Mouse (Mus musculus) heart, embryonic 12.5 days (tissue): ENCODE measurements around the gene Bsg. TPM values are rescaled to one million over a fixed set of nuclear protein-coding genes. Genes with fewer than 3 reads are reported as not detected.

Experiments
- ATAC-seq: fragments of 200-750 bp; cut with Nextera tagmentation; 2 replicates; pipeline ENCODE4 v1.8.0; 2017; ENCODE audit warnings: moderate TSS enrichment, moderate library complexity; ENCODE audit not compliant: insufficient number of reproducible peaks, low FRiP score
- H3K27ac ChIP-seq: fragments of 300-500 bp; sonication (generic); 2 replicates; pipeline ENCODE4 v1.5.1; 2016; ENCODE audit warnings: mild to moderate bottlenecking, moderate library complexity; ENCODE audit not compliant: poor library complexity, severe bottlenecking
- H3K27me3 ChIP-seq: fragments of 300-500 bp; sonication (generic); replicated peaks from 2 replicates; pipeline ENCODE4 v1.6.1; 2016; ENCODE audit warnings: mild to moderate bottlenecking, moderate library complexity
- H3K36me3 ChIP-seq: fragments of 300-500 bp; sonication (generic); 2 replicates; pipeline ENCODE4 v1.6.1; 2016; ENCODE audit warnings: mild to moderate bottlenecking, moderate library complexity
- H3K4me1 ChIP-seq: fragments of 300-500 bp; sonication (generic); replicated peaks from 2 replicates; pipeline ENCODE4 v1.6.1; 2016; ENCODE audit warnings: mild to moderate bottlenecking
- H3K4me2 ChIP-seq: fragments of 300-500 bp; sonication (generic); 2 replicates; pipeline ENCODE4 v1.6.1; 2016; ENCODE audit warnings: mild to moderate bottlenecking, moderate library complexity
- H3K4me3 ChIP-seq: fragments of 300-500 bp; sonication (generic); 2 replicates; pipeline ENCODE4 v1.5.1; 2016; ENCODE audit warnings: mild to moderate bottlenecking
- H3K9ac ChIP-seq: fragments of 300-500 bp; sonication (generic); 2 replicates; pipeline ENCODE4 v1.6.1; 2016; ENCODE audit warnings: mild to moderate bottlenecking, moderate library complexity
- H3K9me3 ChIP-seq: fragments of 300-500 bp; sonication (generic); replicated peaks from 2 replicates; pipeline ENCODE4 v1.6.1; 2016; ENCODE audit warnings: mild to moderate bottlenecking, moderate library complexity
- WGBS: fragments of 180-500 bp; shearing (Covaris S2); methylation state at CpG from one replicate; pipeline ENCODE4 v1.1.7; 2016; 5-methylcytosine and 5-hydroxymethylcytosine counted together
- polyA plus RNA-seq: library from polyadenylated mRNA; unstranded; fragments of >200 nt; fragmentation: Nextera tagmentation; extraction: Ambion mirVana; gene quantifications from 2 replicates; pipeline ENCODE4 v1.2.1, GENCODE M21; 2016

Gene Bsg
- polyA plus RNA-seq, 1 experiment from 2014 or later, result 1,289 TPM

DNA sequence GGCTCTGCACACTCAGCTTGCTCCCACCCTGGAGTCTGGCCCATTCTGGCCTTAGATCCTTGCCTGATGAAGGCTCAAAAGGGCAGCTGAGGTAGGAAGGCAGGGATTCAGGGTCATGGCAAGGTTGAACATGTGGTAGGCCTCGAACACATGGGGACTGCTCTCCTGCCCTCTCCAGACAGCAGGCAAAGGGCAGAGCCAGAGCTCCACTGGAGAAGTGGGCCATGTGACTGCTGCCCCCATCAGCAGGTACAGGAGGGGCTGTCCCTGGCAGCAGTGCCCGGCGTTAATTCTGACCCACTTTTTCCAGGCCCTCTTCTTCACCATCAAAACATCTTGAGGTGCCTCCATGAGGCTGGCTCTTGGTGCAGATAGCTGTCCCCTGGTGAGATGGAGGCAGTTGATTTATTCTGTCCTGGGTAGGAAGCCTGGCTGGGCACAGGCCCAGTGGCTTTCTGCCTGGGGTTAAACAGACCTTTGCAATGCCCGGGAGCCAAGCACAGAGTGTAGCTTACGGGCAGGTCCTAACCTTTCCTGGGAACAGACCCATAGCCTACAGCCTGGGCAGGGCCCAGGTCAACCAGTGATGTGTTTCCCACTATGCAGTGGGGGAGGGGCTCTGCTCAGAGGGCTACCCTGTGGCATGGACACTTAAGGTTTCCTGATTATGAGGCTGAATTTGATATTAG lies 2.3 kb downstream of the Bsg start:
- WGBS, result 62% methylated on average over 5 of the region's 5 CpGs
- H3K36me3 ChIP-seq, result peaks cover 47% of the 10 kb centered on the region
- peak overlapping the region; percentile 96 for H3K9ac ChIP-seq
- H3K27me3 ChIP-seq, result no peaks in the 10 kb centered on the region
- H3K9me3 ChIP-seq, result no peaks in the 10 kb centered on the region
- peak overlapping the region; percentile 75 for H3K4me3 ChIP-seq
- H3K4me1 ChIP-seq, result peaks cover 65% of the 10 kb centered on the region
- H3K27ac ChIP-seq, result peak overlapping the region; percentile 86
- H3K4me2 ChIP-seq, result peak overlapping the region; percentile 98
- no peak for ATAC-seq

DNA sequence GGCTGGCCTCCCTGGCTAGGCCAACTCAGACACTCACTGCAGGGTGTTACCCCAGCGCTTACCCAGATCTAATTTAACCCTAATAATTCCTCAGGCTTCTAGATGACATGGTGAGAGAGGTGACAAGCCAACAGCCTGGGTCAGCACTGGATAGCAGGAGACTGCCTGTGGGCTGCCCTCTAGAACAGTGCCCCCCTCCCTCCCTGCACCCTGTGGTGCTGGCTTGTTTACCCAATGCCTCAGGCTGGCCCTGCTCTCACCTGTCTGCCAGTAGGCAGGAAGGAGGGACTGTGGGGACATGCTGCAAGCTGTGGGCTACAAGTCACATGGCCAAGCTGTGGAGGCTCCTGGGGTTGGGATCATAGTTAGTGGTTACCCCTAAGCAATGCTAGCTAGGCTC lies 2.9 kb downstream of the Bsg start:
- H3K4me3 ChIP-seq, result peak overlapping the region; percentile 75; the same call in 1 of the 2 replicates
- H3K9ac ChIP-seq, result peak overlapping the region; percentile 96
- H3K4me1 ChIP-seq, result peaks cover 61% of the 10 kb centered on the region
- 74% methylated on average over 1 of the region's 1 CpGs for WGBS
- peaks cover 53% of the 10 kb centered on the region for H3K36me3 ChIP-seq
- ATAC-seq, result no peak
- H3K9me3 ChIP-seq, result no peaks in the 10 kb centered on the region
- H3K27me3 ChIP-seq, result no peaks in the 10 kb centered on the region
- peak overlapping the region; percentile 98 for H3K4me2 ChIP-seq
- H3K27ac ChIP-seq, result no peak overlapping the region

GRCm38 (mm10) chr10:79707759-79708158 lies 3.5 kb downstream of the Bsg start:
- WGBS, result 44% methylated on average over 4 of the region's 4 CpGs
- Histone ChIP-seq H3K4me3 (no peak overlapping the region), H3K9me3 (no peaks in the 10 kb centered on the region), H3K9ac (no peak overlapping the region), H3K4me1 (peaks cover 67% of the 10 kb centered on the region), H3K27ac (no peak overlapping the region), H3K36me3 (peaks cover 53% of the 10 kb centered on the region), H3K4me2 (peak overlapping the region; percentile 98), H3K27me3 (no peaks in the 10 kb centered on the region)
- ATAC-seq, result no peak

DNA sequence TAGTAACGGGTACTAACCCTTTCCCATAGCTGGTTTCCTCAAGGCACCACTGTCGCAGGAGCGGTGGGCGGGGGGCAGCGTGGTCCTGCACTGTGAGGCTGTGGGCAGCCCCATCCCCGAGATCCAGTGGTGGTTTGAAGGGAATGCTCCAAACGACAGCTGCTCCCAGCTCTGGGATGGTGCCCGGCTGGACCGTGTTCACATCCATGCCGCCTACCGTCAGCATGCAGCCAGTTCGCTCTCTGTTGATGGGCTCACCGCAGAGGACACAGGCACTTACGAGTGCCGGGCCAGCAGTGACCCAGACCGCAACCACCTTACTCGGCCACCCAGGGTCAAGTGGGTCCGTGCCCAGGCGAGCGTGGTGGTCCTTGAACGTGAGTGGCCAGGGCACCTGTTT lies 4.4 kb downstream of the Bsg start:
- Histone ChIP-seq H3K4me3 (peak overlapping the region; percentile 7; the same call in 1 of the 2 replicates), H3K4me1 (peaks cover 69% of the 10 kb centered on the region), H3K27ac (peak overlapping the region; percentile 73), H3K9ac (peak overlapping the region; percentile 39), H3K4me2 (peak overlapping the region; percentile 45), H3K9me3 (no peaks in the 10 kb centered on the region), H3K27me3 (no peaks in the 10 kb centered on the region), H3K36me3 (peaks cover 53% of the 10 kb centered on the region)
- 70% methylated on average over 21 of the region's 21 CpGs for WGBS
- ATAC-seq, result no peak

DNA sequence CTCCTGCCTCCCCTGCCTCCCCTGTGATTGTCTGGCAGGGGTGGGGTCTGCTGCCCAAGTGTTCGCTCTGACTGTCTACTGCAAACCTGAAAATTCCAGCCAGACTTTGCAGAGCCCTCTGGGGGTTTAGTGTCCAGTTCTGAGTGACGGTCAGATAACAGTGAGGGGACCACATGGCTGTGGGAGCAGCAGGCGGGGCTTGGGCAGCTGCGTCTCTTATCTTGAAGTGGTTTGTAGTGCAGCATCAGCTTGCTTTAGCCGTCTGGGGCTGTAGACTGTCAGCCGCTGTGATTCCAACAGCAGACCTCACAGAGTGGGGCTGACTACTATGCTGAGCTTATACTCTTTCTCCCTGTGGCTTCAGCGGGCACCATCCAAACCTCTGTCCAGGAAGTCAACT lies 5.0 kb downstream of the Bsg start:
- WGBS, result 16% methylated on average over 7 of the region's 7 CpGs
- H3K27ac ChIP-seq, result peak overlapping the region; percentile 73

GRCm38 (mm10) chr10:79712029-79712428 lies 7.7 kb downstream of the Bsg start:
- no peak overlapping the region for H3K4me2 ChIP-seq
- WGBS, result 82% methylated on average over 1 of the region's 1 CpGs
- H3K4me1 ChIP-seq, result peaks cover 57% of the 10 kb centered on the region
- no peak overlapping the region for H3K27ac ChIP-seq
- no peaks in the 10 kb centered on the region for H3K9me3 ChIP-seq
- H3K4me3 ChIP-seq, result no peak overlapping the region
- H3K36me3 ChIP-seq, result peaks cover 45% of the 10 kb centered on the region
- H3K9ac ChIP-seq, result no peak overlapping the region
- no peak for ATAC-seq
- peaks cover 31% of the 10 kb centered on the region for H3K27me3 ChIP-seq

More for the DNA sequence above, 5.0 kb downstream of the Bsg start:
- Histone ChIP-seq H3K36me3 (peaks cover 53% of the 10 kb centered on the region), H3K4me3 (peak overlapping the region; percentile 7; the same call in 1 of the 2 replicates), H3K4me2 (peak overlapping the region; percentile 45), H3K27me3 (peaks cover 5% of the 10 kb centered on the region; the same call in 1 of the 2 replicates), H3K9me3 (no peaks in the 10 kb centered on the region), H3K9ac (0 out of 2 replicates have a peak overlapping the region, but pooled peaks have one; percentile 2), H3K4me1 (peaks cover 69% of the 10 kb centered on the region)
- peak; percentile 22; the same call in 1 of the 2 replicates for ATAC-seq

- peaks cover 57% of the 10 kb centered on the region for H3K4me1 ChIP-seq
- ATAC-seq, result peak; percentile 76
- 14% methylated on average over 4 of the region's 6 CpGs for WGBS
These were observed 8.3 kb downstream of the Bsg start for GRCm38 (mm10) chr10:79712499-79713126.

DNA sequence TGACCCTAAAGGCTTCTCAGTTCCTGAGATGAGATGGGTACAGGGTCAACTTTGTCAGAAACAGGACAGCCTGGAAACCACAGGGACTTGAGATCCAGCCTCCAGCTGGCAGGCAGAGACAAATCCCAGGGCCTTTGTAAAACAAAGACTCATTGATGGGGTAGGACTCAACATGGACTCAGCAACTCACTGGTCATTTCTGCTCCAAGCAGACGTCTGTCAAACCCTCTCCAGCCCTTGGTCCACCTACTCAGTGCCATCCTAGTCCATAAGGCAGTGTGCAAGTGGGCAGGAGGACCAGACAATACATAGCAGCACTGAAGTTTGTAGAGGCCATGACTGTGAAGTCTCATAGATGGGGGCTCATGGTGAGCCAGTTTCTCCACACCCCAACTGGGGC lies 8.9 kb downstream of the Bsg start:
- H3K4me3 ChIP-seq, result no peak overlapping the region
- no peaks in the 10 kb centered on the region for H3K9me3 ChIP-seq
- peaks cover 39% of the 10 kb centered on the region for H3K36me3 ChIP-seq
- H3K4me2 ChIP-seq, result no peak overlapping the region
- H3K27ac ChIP-seq, result no peak overlapping the region
- WGBS, result 37% methylated on average over 1 of the region's 1 CpGs
- H3K9ac ChIP-seq, result no peak overlapping the region
- H3K4me1 ChIP-seq, result peaks cover 54% of the 10 kb centered on the region
- ATAC-seq, result no peak
- peaks cover 43% of the 10 kb centered on the region for H3K27me3 ChIP-seq

More at GRCm38 (mm10) chr10:79712499-79713126, 8.3 kb downstream of the Bsg start:
- no peaks in the 10 kb centered on the region for H3K9me3 ChIP-seq
- peaks cover 37% of the 10 kb centered on the region for H3K27me3 ChIP-seq
- no peak overlapping the region for H3K9ac ChIP-seq
- H3K27ac ChIP-seq, result no peak overlapping the region
- H3K4me3 ChIP-seq, result no peak overlapping the region
- H3K36me3 ChIP-seq, result peaks cover 40% of the 10 kb centered on the region
- no peak overlapping the region for H3K4me2 ChIP-seq

GRCm38 (mm10) chr10:79714996-79715395 lies 10.7 kb downstream of the Bsg start:
- no peak overlapping the region for H3K9ac ChIP-seq
- 69% methylated on average over 4 of the region's 4 CpGs for WGBS
- H3K4me3 ChIP-seq, result no peak overlapping the region
- H3K4me1 ChIP-seq, result peaks cover 35% of the 10 kb centered on the region
- H3K4me2 ChIP-seq, result no peak overlapping the region
- H3K9me3 ChIP-seq, result no peaks in the 10 kb centered on the region
- ATAC-seq, result no peak
- H3K36me3 ChIP-seq, result peaks cover 22% of the 10 kb centered on the region
- H3K27ac ChIP-seq, result no peak overlapping the region
- peaks cover 61% of the 10 kb centered on the region for H3K27me3 ChIP-seq

DNA sequence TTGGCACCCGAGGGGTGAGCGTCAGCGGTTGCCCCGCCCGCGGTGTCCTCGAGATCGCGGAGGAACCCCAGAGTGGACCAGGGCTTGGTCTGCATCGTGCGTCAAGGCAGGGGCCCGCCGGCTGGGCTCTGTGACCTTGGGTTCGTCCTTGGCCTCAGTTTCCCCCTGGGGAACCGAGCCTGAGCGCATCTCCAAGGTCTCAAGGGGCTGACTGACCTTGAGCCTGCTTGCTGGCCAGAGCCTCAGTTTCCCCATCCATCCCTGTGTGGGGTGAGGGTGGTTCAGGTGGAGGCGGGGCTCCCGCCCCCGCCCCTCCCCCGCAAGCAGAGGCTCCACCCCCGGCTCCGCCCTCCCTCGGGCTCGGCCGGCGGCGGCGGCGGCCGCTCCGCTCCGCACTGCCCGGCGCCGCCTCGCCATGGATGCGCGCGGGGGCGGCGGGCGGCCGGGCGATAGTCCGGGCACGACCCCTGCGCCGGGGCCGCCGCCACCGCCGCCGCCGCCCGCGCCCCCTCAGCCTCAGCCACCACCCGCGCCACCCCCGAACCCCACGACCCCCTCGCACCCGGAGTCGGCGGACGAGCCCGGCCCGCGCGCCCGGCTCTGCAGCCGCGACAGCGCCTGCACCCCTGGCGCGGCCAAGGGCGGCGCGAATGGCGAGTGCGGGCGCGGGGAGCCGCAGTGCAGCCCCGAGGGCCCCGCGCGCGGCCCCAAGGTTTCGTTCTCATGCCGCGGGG lies 12.1 kb downstream of the Bsg start, which contains the start of gene Hcn2:
Gene Hcn2 (plus strand): TSS at position 381 of the 734 bp plus-strand sequence.
- H3K4me1 ChIP-seq, result peaks cover 27% of the 10 kb centered on the region
- H3K9ac ChIP-seq, result peak within 1 kb of the TSS; percentile 63
- peak within 1 kb of the TSS; percentile 98 for H3K4me2 ChIP-seq
- ATAC-seq, result no peak
- H3K27me3 ChIP-seq, result peaks cover 73% of the 10 kb centered on the region
- peak within 1 kb of the TSS; percentile 58 for H3K4me3 ChIP-seq
- no peak within 1 kb of the TSS for H3K27ac ChIP-seq
- H3K36me3 ChIP-seq, result peaks cover 8% of the 10 kb centered on the region
- whole genome bisulfite sequencing, result 4% methylated on average over 73 of the region's 91 CpGs
- no peaks in the 10 kb centered on the region for H3K9me3 ChIP-seq

DNA sequence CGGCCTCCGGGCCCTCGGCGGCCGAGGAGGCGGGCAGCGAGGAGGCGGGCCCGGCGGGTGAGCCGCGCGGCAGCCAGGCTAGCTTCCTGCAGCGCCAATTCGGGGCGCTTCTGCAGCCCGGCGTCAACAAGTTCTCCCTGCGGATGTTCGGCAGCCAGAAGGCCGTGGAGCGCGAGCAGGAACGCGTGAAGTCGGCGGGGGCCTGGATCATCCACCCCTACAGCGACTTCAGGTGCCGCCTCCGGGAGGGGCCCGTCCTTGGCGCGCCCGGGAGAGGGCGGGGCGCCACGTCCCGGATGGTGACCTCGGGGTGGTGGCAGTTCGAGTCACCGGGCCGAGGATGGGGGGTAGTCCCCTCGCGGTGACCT lies 12.7 kb downstream of the Bsg start:
- Histone ChIP-seq H3K9me3 (no peaks in the 10 kb centered on the region), H3K27ac (no peak overlapping the region), H3K36me3 (peaks cover 2% of the 10 kb centered on the region), H3K9ac (peak overlapping the region; percentile 63), H3K27me3 (peaks cover 79% of the 10 kb centered on the region), H3K4me1 (peaks cover 27% of the 10 kb centered on the region), H3K4me3 (peak overlapping the region; percentile 58), H3K4me2 (peak overlapping the region; percentile 98)
- ATAC-seq, result no peak
- WGBS, result 0% methylated on average over 44 of the region's 44 CpGs
